Mouse (Mus musculus) lung, adult 18-20 months (tissue): ENCODE data around the gene Phf1.

ENCODE experiments used
- DNase-seq, 2 experiments: peaks; one replicate each; pipeline ENCODE4 v3.0.0; 2022; ENCODE audit warnings: mixed read lengths in 2 of 2

Gene Phf1

DNA sequence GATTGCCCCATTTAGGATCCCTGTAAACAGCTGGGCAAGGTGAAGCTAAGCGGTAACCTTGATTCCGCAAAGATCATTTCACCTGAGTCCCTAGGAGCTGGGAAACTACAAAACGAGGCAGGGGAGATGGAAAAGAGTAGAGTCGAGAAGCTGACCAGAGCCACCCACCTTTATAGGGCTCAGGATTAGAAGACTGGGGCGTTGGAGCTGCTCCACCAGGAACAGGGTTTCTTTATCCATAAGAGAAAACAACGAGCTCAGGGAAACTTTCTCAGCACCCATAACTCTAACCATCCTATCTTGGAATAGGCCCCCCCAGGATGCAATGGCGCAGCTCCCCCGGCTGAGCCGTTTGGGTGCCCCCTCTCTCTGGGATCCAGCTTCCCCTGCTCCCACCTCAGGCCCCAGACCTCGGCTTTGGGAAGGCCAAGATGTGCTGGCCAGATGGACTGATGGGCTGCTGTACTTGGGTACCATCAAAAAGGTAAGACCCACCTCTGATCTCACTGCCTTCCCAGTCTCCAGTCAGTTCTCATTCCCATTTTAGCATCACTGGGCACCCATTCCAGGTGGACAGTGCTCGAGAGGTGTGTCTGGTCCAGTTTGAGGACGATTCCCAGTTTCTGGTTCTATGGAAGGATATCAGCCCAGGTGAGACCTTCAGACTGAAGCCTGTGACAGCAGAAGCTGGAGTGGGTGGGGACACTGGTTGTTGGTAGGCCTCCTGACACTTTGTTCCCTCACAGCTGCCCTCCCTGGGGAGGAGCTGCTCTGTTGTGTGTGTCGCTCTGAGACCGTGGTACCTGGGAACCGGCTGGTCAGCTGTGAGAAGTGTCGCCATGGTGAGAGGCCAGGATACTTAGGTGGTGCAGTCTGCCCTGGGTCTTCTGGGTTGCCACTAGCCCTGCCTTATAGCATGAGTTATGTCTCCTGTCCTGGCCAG is 1.3 kb downstream of the Phf1 start:
- DNase-seq = peak in 1 of 2 experiments; percentile 34

DNA sequence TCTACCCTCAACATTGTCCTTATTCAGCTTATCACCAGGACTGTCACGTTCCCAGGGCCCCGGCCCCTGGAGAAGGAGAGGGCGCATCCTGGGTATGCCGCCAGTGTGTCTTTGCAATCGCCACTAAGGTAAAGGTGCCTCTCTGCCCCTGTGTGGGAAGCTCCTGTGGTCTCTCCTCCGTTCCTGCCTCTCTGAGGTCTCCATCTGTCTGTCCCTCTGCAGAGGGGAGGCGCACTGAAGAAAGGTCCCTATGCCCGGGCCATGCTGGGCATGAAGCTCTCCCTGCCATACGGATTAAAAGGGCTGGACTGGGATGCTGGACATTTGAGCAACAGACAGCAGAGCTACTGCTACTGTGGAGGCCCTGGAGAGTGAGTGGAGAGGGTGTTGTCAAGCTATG is 2.2 kb downstream of the Phf1 start:
- no peak for DNase-seq

DNA sequence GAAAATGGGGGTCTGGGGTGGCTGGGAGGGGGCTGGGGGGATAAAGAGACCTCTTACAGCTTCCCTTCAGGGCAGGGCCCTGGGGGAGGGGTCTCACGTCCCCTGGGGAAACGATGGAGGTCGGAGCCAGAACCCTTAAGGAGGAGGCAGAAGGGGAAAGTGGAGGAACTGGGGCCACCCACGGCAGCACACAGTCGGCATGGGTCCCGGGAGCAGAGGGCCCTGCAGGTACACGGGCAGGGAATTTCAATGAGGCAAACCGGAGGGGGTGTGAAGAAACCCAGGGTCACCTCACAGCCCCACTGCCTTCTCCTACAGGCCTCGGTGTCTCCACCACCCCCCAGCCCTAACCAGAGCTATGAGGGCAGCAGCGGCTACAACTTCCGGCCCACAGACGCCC is 3.6 kb downstream of the Phf1 start:
- DNase-seq = no peak

DNA sequence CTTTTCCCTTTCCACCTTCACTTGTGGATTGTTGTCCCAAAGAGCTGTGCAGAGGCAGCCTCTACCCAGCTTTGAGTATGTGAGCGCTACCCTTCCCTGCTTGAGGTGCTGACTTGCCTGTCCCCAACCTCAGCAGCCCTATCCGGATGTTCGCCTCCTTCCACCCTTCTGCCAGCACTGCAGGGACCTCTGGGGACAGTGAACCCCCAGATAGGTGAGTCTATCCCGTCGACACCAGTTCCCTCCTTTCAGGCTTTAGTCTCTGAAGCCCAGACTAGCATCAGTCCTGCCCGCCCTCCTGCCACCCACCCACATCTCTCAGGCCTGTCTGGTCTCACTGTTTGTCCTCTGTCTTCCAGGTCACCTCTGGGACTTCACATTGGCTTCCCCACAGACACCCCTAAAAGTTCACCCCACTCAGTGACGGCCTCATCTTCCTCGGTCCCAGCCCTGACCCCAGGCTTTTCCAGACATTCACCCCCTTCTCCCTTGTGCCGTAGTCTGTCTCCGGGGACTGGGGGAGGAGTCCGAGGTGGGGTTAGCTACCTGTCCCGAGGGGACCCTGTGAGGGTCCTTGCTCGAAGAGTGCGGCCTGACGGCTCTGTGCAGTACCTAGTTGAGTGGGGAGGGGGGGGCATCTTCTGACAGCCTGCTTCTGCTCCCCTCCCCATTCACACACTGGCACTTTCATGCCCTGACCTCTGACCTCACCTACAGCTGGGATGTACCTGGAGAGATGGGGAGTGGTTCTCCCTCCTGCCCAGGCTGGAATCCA is 4.3 kb downstream of the Phf1 start:
- no peak for DNase-seq

DNA sequence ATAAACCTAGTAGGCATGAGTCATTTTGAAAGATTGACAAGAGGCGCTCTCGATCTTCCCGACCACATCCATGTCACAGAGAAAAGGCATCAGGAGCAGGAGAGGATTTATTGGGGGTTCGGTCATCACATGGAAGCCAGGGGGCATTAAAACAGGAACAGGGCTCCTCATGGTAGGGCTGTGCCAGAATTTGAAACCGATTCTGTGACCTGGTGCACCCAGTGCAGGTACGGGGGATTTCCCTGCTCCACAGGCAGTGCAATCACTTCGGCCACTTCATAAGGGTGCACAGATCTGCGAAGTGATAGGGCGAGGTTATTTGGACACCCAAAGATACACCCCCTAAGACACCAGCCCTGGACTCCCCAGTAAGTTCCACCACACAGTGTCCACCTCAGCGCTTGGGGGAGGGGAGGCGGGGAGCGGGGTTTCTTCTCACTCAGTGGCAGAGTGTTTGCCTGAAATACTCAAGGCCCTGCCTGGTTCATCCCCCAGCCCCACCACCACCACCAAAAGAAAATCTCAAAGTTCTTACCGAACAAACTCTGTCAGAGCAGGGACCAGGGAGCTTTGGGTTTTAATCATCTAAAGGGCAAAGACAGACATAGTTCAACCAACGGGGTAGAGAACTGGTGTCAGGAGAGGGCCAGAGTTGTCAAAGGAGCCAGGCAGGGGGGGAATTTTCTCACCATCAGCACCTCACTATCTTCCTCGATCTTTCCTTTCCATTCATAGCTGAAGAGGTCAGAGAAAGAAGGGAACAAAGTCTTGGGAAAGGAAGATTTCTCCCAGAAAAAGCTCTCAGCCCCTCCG is 5.2 kb downstream of the Phf1 start:
- no peak for DNase-seq

DNA sequence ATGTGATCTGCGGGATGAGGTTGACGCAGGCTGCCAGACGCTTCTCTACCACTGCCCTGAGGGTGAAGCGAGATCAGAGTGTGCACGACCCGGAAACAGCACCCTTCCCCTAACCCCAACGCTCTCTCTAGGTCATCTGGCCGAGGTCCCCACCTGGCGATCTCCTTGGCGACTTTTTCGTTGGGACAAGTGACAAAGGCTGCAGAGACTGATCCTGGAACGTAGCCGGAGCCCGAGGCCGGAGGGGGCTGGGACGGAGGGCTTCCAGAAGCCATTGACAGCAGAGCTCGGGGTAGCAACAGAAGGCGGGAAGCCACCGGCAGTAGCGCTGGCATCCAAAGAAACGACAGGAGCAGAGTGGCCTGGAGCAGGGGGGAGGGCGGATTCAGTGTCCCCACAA is 5.9 kb downstream of the Phf1 start:
- no peak for DNase-seq

DNA sequence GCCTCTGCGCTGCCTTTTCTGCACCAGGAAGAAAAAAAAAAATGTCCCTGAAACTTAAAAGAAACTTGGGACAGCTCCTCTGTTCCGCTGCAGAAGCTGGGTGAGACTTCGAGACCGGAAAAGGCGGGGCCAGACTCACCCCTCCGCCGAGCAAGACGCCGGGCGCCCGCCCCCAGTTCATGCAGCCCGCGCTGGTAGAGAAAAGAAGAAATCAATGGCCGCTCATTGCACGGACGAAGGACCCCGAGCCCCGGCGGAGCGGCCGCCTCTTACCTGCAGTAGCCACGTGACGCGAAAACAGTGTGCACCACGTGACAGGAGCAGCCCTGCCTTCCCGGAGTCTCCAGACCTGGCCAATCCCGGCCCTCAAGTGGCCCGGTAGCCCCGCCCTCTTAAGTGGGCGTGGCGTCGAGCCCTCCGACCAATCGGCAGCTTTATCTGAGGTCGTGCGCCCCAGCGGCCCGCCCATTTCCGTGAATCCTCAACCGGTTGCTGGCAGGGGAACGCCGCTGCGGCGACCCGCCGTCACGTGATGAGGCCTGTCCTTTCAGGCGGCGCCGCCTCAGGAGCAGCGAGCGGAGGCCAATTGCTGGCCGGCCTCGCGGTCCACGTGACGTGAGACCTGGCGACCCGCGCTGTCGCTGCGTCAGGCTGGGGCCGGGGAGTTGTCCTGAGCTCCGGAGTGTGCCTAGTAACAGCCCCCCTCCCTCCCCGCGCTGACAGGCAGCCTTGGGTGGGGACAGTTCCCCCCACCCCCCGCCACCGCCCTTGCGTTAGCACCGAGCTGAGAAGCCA is 6.5 kb downstream of the Phf1 start, which contains the start of gene Cuta:
Gene Cuta, minus strand, starts transcription at position 392 of the 795 bp plus-strand sequence.
- peak; percentile 100 for DNase-seq

DNA sequence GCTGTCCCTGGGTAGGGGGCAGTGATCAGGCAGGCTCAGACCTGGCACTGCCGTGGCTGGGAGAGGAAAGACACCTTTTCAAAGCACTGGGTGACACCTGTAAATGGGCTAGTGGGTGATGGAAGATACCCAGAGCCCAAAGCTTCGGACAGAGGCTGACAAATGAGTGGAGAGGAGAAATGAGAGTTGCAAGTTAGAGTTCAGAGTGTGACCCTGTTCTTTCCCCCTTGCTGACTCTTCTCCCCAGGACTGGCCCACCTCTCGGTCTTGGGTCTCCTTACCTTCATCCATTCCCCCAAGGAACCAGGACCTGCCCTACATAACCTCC is 7.1 kb downstream of the Phf1 start:
- no peak for DNase-seq

DNA sequence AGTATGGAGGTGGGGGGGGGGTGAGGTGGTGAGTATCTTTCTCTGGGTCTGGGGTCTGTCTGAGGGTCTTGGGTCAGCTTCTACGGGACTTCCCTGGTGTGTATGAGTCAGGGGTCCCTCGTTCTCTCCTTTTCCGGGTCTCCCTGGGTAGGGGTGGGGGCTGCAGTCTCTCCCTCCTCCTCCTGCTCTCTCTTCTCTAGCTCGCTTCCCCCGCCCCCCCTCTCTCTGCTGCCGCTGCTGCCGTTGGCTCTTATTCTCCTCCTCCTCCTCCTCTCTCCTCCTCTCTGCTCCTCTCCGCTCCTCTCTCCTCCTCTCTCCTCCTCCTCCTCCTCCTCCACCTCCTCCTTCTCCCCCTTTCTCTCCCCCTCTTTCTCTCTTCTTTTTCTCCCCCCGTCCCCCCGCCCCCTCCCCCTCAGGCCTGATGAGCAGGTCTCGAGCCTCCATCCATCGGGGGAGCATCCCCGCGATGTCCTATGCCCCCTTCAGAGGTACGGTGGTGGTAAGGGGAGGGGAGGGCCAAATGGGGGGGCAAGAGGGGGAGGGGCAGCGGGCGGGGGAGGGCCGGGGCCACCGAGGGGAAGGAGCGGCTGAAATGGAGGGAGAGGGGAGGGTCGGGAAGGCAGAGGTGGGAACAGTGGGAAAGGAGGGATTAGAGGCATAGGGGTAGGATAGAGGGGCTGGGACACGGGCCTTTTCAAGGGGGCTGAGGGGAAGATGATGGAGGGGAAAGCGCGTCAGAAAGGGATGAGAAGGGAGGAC is 8.4 kb downstream of the Phf1 start, which contains the start of gene Syngap1:
Gene Syngap1, plus strand, starts transcription at position 223 of the 759 bp plus-strand sequence.
- DNase-seq = no peak

DNA sequence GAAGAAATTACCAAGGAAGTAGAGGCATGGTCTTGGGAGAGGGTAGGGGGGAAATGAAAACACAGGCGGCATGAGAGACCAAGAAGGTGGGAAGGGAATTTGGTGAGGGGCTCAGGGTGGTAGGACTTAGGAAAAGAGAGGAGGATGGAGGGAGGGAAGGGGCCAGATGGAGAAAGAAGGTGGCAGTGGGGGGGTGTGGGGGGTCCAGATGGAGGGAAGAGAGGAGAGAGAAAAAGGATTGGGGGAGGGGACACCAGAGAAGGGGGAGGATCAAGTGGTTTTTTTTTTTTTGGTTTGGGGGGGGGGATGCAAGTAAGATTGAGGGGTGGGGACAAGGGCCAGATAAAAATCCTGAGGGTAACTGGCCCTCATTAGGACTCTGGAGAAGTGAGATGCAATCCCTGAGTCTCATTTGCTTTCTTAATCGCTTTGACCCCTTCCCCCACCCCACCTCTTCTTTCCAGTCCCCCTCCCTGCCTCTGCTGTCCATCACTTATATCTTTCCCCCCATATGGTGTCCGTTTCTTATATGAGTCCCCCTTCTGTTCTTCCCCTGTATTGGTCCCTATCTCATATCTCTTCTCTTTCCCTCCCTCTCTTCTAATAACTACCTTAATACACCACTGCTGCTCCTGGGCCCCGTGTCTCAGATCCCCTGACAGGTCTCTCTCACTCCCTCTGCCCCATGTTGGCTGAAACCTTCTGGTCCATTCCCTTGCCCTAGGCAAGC is 9.2 kb downstream of the Phf1 start:
- DNase-seq = no peak

DNA sequence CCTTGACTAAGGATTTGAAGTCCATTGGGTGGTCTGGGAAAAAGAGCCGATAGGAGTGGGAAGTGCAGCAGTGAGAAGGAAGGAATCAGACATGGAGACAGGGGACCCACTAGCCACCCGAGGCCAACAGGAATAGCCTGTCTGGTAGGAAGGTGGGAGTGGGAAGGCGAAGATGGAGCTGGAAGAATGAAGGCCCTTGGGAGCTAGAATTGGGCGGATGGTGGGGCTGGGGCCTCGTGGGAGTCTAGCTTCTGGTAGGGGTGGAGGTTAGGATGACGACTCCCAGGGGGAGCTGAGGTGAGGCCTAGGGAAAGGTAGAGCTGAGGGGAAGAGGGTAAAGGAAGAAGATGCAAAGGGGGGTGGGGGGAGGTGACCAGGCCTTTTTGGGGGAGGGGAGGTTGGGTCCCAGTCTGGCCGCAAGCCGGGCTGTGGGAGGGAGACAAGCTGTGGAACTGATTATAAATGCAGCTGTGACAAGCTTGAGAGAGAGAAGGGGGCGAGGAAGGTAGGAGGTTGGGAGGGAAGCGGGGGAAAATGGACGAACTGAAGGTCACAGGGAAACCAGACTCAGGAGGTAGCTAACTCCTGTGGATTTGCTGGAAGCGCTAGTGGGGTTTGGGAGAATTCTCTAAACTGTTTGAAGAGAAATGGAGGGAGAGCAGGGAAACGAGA is 13.1 kb downstream of the Phf1 start:
- no peak for DNase-seq

DNA sequence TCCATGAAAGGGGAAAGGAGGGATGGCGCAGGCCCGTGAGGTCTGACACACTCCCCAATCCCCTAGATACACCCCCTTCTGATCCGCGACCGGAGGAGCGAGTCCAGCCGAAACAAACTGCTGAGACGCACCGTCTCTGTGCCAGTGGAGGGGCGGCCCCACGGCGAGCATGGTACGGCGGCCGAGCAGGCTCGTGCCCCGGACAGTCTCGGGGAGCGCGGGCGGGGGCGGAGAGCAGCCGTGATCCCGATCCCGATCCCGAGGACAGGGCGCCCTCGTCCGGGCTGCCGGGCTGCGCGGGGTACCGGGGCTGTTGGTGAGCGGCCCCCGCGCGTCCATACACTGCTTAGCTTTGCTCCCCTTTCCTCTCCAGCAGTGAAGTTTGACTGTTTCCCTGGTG is 13.7 kb downstream of the Phf1 start:
- DNase-seq = peak; percentile 79 to 85

DNA sequence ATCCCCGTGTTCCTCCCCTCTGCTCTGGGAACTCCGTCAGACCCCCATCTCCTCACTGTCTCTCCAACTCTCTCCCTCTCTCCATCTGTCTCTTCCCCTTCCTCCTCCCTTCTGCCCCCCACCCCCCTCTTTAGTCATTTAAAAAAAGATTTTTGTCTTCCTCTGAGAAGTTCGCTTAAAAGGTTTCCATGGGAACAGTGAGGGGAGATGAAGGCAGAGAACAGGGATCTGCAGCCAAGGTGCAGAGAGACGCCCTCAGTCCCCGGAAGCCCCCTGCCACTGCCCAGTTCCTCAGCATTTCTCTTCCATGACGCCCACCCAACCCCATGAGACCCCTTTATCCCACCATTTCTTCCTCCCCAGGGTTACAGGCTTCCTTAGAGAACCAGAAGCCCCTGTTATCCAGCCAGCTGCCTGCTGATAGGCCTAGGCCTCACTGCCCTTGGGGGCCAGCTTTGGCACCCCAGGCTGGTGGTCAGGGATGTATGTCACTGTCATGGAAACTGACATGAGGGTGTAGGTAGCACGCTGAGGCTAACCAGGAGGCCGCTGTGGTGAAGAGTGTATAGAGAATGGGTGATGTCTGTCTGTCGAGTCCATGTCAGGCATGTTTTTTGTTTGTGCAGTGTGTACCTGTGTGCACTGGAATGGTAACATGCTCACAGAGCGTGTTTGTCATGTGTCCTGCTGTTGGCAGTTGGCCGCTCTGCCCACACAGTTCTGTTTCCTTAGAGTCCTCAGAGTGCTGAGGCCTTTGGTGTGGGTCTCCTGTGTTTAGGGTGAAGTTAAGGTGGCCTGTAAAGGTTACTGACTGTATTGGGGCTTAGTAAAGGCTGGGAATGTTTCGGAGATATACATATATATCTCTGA is 14.6 kb downstream of the Phf1 start:
- no peak for DNase-seq

DNA sequence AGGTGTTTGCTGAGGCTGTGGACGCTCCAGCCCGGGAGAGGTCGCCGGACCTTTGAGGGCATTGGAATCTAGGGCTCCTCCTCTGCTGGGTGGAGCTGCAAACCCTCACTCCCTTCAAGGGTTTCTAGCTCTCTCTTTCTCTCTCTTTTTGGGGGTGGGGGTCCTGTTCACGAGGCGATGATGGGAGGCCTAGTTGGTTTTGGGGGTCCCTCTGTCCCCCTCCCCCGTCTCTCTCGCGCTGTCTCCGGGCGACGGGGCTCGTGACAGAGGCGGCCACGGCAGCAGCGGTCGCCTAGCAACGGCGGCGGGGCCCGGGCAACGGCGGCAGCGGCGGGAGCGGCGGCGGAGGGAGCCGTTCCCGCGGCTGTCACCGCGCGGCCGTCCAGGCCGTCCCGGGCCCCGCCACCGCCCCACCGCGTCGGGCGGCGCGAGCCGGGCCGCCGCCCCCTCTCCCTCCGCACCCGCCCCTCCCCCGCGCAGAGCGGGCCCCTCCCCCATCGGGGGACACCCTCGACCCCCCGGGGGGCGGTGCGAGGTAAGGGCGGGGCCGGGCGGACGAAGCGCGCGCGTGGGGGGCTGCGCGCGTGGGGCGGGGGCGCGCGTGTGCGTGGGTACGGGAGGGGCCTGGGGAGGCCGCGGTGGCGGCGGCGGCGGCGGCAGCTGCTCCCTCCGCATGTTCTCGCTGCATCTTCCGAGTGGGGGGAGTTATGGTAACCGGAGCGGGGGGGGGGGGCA is 15.6 kb downstream of the Phf1 start:
- DNase-seq = peak; percentile 54 to 56

DNA sequence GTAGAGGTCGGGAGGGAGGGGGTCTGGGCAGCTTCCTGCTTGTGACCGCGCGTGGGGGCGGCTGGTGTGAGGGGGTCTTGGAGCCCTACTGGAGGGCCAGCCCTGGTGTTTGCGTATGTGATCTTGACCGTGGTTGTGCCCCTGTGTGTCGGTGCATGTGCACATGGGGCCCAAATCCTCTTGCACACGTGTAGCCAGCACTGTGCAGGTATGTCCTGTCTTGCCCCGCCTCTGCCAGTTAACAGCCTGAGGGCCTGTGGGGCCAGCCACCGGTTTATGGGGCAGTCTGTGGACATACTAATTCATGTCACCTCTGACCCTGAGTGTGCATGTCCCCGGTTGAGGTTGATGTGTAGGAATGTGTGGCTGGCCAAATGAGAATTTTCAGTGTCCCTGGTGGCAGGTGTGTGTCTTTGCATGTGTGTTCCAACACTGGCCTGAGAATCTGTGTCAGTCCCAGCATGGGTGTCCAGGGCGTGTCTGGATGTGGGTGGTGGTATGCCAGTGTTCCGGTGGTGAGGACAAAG is 16.3 kb downstream of the Phf1 start:
- DNase-seq = no peak

DNA sequence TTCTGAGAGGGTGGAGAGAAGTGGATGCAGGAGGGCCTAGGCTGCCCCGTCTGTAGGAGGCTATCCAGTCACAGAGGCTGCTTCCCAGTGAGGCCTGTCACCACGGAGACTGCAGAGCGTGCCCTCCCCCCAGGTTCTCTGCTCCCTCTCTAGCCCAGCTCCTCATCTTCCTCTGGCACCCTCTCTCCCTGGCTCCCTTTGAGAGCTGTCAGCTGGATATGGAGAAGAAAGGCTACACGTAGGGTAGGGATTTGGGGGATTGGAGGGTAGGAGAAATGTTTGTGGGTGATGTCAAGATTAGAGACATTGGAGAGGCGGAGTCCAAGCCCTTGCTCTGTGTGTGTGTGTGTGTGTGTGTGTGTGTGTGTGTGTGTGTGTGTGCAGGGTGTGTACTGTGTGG is 17.0 kb downstream of the Phf1 start:
- DNase-seq = no peak

DNA sequence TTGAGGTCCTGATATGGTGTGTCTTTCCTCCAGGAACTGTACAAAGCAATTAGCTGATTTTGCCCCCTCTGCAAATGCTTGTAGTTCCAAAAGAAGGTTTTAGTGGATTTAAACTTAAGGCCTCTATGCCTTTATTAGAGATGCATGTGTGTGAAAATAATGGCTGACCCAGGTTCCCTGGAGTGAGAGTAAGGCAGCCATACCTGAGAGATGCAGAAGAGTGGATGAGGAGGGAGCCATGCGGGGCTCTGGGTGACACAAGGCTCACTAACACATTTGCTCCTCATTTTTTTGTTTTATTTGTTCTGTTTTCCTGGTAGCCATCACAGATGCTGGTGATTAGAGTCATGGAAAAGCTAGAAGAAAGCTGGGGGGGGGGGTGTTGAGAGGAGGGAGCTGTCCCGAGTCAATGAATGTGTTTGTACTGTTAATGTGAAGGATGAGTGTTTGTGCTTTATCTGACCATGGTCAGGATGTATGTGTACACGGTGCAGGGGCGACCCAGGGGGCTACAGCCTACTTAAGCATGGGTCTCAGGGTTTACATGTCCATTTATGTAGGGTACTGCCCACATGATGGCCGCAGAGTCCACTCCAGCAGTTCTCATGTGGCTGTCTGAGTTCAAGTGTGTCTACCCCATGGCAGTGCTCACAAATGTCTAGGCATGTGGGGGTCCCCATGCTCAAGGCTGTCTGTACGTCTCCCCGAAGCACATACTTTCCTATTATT is 17.9 kb downstream of the Phf1 start:
- no peak for DNase-seq
